Mouse (Mus musculus) kidney, embryonic 14.5 days (tissue): ENCODE results near the gene Srsf2. TPM values are rescaled to one million over a fixed set of nuclear protein-coding genes. Genes with fewer than 3 reads are reported as not detected.

Experiments
- ATAC-seq: fragments of 200-750 bp; cut with Nextera tagmentation; 2 replicates; pipeline ENCODE4 v1.8.0; 2017; ENCODE audit warnings: moderate number of reproducible peaks, mild to moderate bottlenecking, moderate TSS enrichment, moderate library complexity; ENCODE audit not compliant: low FRiP score, low TSS enrichment
- H3K27ac ChIP-seq: fragments of 300-500 bp; sonication (generic); 2 replicates; pipeline ENCODE4 v1.5.1; 2014; ENCODE audit warnings: low read depth, mild to moderate bottlenecking, low read length, moderate library complexity, mixed read lengths
- H3K27me3 ChIP-seq: fragments of 300-500 bp; sonication (generic); 2 replicates; pipeline ENCODE4 v1.6.1; 2014; ENCODE audit warnings: mild to moderate bottlenecking, low read length; ENCODE audit not compliant: control insufficient read depth, insufficient read depth
- H3K36me3 ChIP-seq: fragments of 300-500 bp; sonication (generic); 2 replicates; pipeline ENCODE4 v1.6.1; 2014; ENCODE audit warnings: low read length, mixed read lengths; ENCODE audit not compliant: control insufficient read depth, insufficient read depth
- H3K4me1 ChIP-seq: fragments of 300-500 bp; sonication (generic); 2 replicates; pipeline ENCODE4 v1.6.1; 2014; ENCODE audit warnings: low read length, mixed read lengths; ENCODE audit not compliant: control insufficient read depth, insufficient read depth
- H3K4me2 ChIP-seq: fragments of 300-500 bp; sonication (generic); replicated peaks from 2 replicates; pipeline ENCODE4 v1.6.1; 2014; ENCODE audit warnings: low read depth, mild to moderate bottlenecking, low read length
- H3K4me3 ChIP-seq: fragments of 300-500 bp; sonication (generic); 2 replicates; pipeline ENCODE4 v1.5.1; 2014; ENCODE audit warnings: mild to moderate bottlenecking, low read length
- H3K9ac ChIP-seq: fragments of 300-500 bp; sonication (generic); 2 replicates; pipeline ENCODE4 v1.6.1; 2014; ENCODE audit warnings: low read depth, mild to moderate bottlenecking, low read length, moderate library complexity
- H3K9me3 ChIP-seq: fragments of 300-500 bp; sonication (generic); 2 replicates; pipeline ENCODE4 v1.6.1; 2016; ENCODE audit warnings: low read length; ENCODE audit not compliant: control insufficient read depth
- WGBS: fragments of 180-500 bp; shearing (Covaris S2); extraction: QIAGEN DNeasy Blood & Tissue Kit; methylation state at CpG from one replicate; pipeline ENCODE4 v1.1.7; 2014; 5-methylcytosine and 5-hydroxymethylcytosine counted together
- polyA plus RNA-seq: library from polyadenylated mRNA; unstranded; fragments of >200 nt; fragmentation: Nextera tagmentation; extraction: Ambion mirVana; gene quantifications from 2 replicates; pipeline ENCODE4 v1.2.1, GENCODE M21; 2014

Srsf2 gene
- polyA plus RNA-seq, 1 experiment from 2014 or later, result 1,041 TPM

DNA sequence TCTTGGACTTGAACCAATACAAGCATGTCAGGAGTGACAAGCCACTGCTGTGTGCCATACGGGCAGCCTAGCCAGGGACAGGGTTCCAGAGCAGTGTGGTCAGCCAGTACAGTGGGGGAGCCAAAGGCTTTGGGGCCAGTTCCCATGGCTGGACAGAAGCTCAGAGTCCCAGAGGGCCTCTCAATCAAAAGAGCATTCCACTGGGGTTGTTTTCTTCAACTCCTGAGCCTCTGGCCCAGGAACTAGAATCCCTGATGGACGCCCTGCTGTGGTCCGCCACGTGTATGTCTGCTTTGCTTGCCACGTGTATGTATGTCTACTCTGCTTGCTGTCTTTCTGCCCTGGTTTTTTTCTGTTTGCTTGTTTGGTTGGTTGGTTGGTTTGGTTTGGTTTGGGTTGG, 51.8 kb downstream of the Srsf2 start:
- Histone ChIP-seq H3K36me3 (no peaks in the 10 kb centered on the region), H3K4me1 (0 out of 2 replicates have a peak, but pooled peaks cover 6% of the 10 kb centered on the region), H3K9me3 (no peaks in the 10 kb centered on the region), H3K9ac (no peak overlapping the region), H3K4me3 (no peak overlapping the region), H3K27ac (no peak overlapping the region), H3K27me3 (no peaks in the 10 kb centered on the region), H3K4me2 (no peak overlapping the region)
- 59% methylated on average over 5 of the region's 5 CpGs for WGBS
- no peak for ATAC-seq

Other genes starting within 250 kb of the Srsf2 start
- 5.4 and 7.2 TPM in 2 replicates for gene Rhbdf2, start 226.1 kb downstream of the Srsf2 start, polyA plus RNA-seq
- 1.1 and 1.4 TPM in 2 replicates for gene Prcd, start 199.6 kb downstream of the Srsf2 start, polyA plus RNA-seq
- gene Cygb, start 198.8 kb downstream of the Srsf2 start, polyA plus RNA-seq, result 11.0 and 11.3 TPM in 2 replicates
- not detected in 2 replicates for gene St6galnac1, start 77.6 kb downstream of the Srsf2 start, polyA plus RNA-seq
- gene Mxra7, start 25.0 kb downstream of the Srsf2 start, polyA plus RNA-seq, result 11.1 and 16.0 TPM in 2 replicates
- 56.5 and 64.6 TPM in 2 replicates for gene Mettl23, start 9.8 kb downstream of the Srsf2 start, polyA plus RNA-seq
- 68.6 and 72.7 TPM in 2 replicates for gene Jmjd6, start 9.6 kb downstream of the Srsf2 start, polyA plus RNA-seq
- 24.9 and 35.0 TPM in 2 replicates for gene Mfsd11, start 654 bp downstream of the Srsf2 start, polyA plus RNA-seq
- gene Mgat5b, start 65.8 kb upstream of the Srsf2 start, polyA plus RNA-seq, result 0.21 and 0.23 TPM in 2 replicates